Mouse (Mus musculus) layer of hippocampus, adult 9-10 months (tissue): ENCODE results near the gene Zfp992.
"Not testable (repeated sequence)": the region's sequence is repeated elsewhere in the genome, so short reads cannot be mapped to it uniquely, and the experiment has no call there.

Experiments used
- DNase-seq: peaks from one replicate; pipeline ENCODE4 v3.0.0; 2022; ENCODE audit warnings: low spot score

Gene Zfp992

GRCm38 (mm10) chr4:146448950-146449349 is at the start of gene Zfp992:
Zfp992 (plus strand) TSS chr4:146449023.
- not testable (repeated sequence) for DNase-seq

- not testable (repeated sequence) for DNase-seq
Observed at GRCm38 (mm10) chr4:146429467-146429866, 19.4 kb upstream of the Zfp992 start.

GRCm38 (mm10) chr4:146430876-146431275 is 17.9 kb upstream of the Zfp992 start:
- DNase-seq = not testable (repeated sequence)

- DNase-seq = not testable (repeated sequence)
Observed at GRCm38 (mm10) chr4:146435539-146435938, 13.3 kb upstream of the Zfp992 start.

GRCm38 (mm10) chr4:146437256-146437655 is 11.6 kb upstream of the Zfp992 start:
- DNase-seq = not testable (repeated sequence)

GRCm38 (mm10) chr4:146444345-146444744 is 4.5 kb upstream of the Zfp992 start:
- not testable (repeated sequence) for DNase-seq

GRCm38 (mm10) chr4:146445121-146445520 is 3.7 kb upstream of the Zfp992 start:
- DNase-seq = not testable (repeated sequence)

GRCm38 (mm10) chr4:146446135-146446534 is 2.7 kb upstream of the Zfp992 start:
- DNase-seq = not testable (repeated sequence)

- DNase-seq = not testable (repeated sequence)
Observed at GRCm38 (mm10) chr4:146447016-146447415, 1.8 kb upstream of the Zfp992 start.

GRCm38 (mm10) chr4:146449711-146450110 is 888 bp downstream of the Zfp992 start:
- DNase-seq = not testable (repeated sequence)

- not testable (repeated sequence) for DNase-seq
Observed at GRCm38 (mm10) chr4:146452576-146452975, 3.8 kb downstream of the Zfp992 start.

GRCm38 (mm10) chr4:146454170-146454569 is 5.3 kb downstream of the Zfp992 start:
- not testable (repeated sequence) for DNase-seq

GRCm38 (mm10) chr4:146454896-146455295 is 6.1 kb downstream of the Zfp992 start:
- DNase-seq = no peak

- no peak for DNase-seq
Observed at GRCm38 (mm10) chr4:146455321-146455721, 6.5 kb downstream of the Zfp992 start.

GRCm38 (mm10) chr4:146456061-146456726 is 7.4 kb downstream of the Zfp992 start:
- no peak for DNase-seq

- DNase-seq = no peak
Observed at GRCm38 (mm10) chr4:146457126-146457525, 8.3 kb downstream of the Zfp992 start.

GRCm38 (mm10) chr4:146457720-146458119 is 8.9 kb downstream of the Zfp992 start:
- no peak for DNase-seq

GRCm38 (mm10) chr4:146459822-146460221 is 11.0 kb downstream of the Zfp992 start:
- DNase-seq = not testable (repeated sequence)

- DNase-seq = not testable (repeated sequence)
Observed at GRCm38 (mm10) chr4:146460685-146461084, 11.9 kb downstream of the Zfp992 start.

GRCm38 (mm10) chr4:146463649-146464351 is 15.0 kb downstream of the Zfp992 start:
- DNase-seq = not testable (repeated sequence)

GRCm38 (mm10) chr4:146469984-146470383 is 21.2 kb downstream of the Zfp992 start:
- DNase-seq = not testable (repeated sequence)

GRCm38 (mm10) chr4:146474181-146474580 is 25.4 kb downstream of the Zfp992 start:
- DNase-seq = not testable (repeated sequence)
